8 mouse cellular contexts compared by ENCODE assay signal in the genomic region with DNA sequence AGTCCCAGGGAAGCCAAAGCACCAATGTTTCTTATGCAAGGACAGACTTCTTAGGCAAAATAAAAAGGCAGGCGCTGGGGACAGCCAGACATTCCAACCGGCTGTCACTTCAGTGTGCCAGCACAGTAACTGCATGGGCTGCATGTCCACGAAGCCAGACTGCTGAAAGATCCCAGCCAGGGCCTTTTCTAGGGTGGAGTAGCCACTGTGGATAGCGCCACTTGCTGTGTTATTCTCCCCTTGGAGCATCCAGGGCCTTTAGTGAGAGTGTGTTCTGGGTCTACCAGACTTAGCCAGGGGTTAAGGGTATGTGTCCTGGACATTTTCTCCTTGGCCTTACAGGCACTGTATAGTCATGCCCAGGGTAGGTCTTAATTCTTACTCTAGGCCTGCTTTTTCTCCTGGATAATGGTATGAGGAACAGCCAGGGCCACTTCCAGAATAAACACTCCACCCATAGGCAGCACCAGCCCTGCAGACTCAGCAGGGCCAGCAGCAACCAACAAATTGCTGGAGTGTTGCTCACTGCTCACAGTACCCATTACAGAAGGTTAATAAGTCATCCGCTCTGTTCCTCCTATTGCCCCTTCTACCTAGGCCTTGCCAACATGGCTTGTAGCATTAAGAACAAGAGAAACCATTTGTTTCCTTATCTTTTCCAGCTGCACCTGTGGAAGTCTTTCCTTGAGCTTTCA. TPM values are rescaled to one million over a fixed set of nuclear protein-coding genes. Genes with fewer than 3 reads are reported as not detected.
DNase-seq lines count a peak whose midpoint lies in the region; ATAC-seq and TF ChIP-seq lines count a peak whose summit lies in the region.

No protein-coding gene starts in this region.

- no peaks in the 10 kb centered on the region for H3K36me3 ChIP-seq in ES-E14 (ENCODE audit: control insufficient read depth, insufficient read depth, low read length, poor library complexity, severe bottlenecking)
- H3K36me3 ChIP-seq in embryonic facial prominence, embryonic 13.5 days = peaks cover 14% of the 10 kb centered on the region
- peaks cover 10% of the 10 kb centered on the region for H3K36me3 ChIP-seq in intestine, embryonic 14.5 days (ENCODE audit: control insufficient read depth, insufficient read depth, low read length)
- peaks cover 5% of the 10 kb centered on the region; the same call in 1 of the 2 replicates for H3K36me3 ChIP-seq in lung, embryonic 14.5 days (ENCODE audit: insufficient read depth)

- in situ Hi-C loops in ES-E14 (cut with MboI; ENCODE audit: low sequenced_read_pairs in 2 of 2, unreplicated experiment in 2 of 2) = no loop called here

- H3K27ac ChIP-seq in ES-E14 (ENCODE audit: insufficient read depth, low read depth, low read length, poor library complexity, severe bottlenecking) = peak overlapping the region; percentile 61
- H3K27ac ChIP-seq in embryonic facial prominence, embryonic 13.5 days = peak overlapping the region; percentile 94
- H3K27ac ChIP-seq in intestine, embryonic 14.5 days (ENCODE audit: low read depth) = peak overlapping the region; percentile 84
- H3K27ac ChIP-seq in lung, embryonic 14.5 days (ENCODE audit: low read depth) = peak overlapping the region; percentile 87

- no peak for DNase-seq in ES-E14 (ENCODE audit: low read depth, low spot score)
- DNase-seq in intestine, embryonic 14.5 days (ENCODE audit: low spot score) = peak; percentile 63
- peak; percentile 43 for DNase-seq in lung, embryonic 14.5 days
- peak; percentile 44 for DNase-seq in testis, postnatal 10 days (ENCODE audit: low spot score)
- no peak for DNase-seq in yolk sac, embryonic 10.5 days (ENCODE audit: low spot score)
- no peak for DNase-seq in embryo, embryonic 9.5 days (ENCODE audit: extremely low spot score)
- no peak for DNase-seq in cerebellum, adult 18-20 months

- peak overlapping the region; percentile 1; the same call in 1 of the 2 replicates for H3K9ac ChIP-seq in ES-E14 (ENCODE audit: insufficient read depth, low read depth, low read length, poor library complexity, severe bottlenecking)
- H3K9ac ChIP-seq in embryonic facial prominence, embryonic 13.5 days = no peak overlapping the region
- no peak overlapping the region; the same call in 1 of the 2 replicates for H3K9ac ChIP-seq in intestine, embryonic 14.5 days (ENCODE audit: low read length)
- peak overlapping the region; percentile 27 for H3K9ac ChIP-seq in lung, embryonic 14.5 days

- 69% methylated on average over 5 of the region's 5 CpGs for WGBS in embryonic facial prominence, embryonic 13.5 days
- WGBS in intestine, embryonic 14.5 days = 49% methylated on average over 5 of the region's 5 CpGs
- WGBS in lung, embryonic 14.5 days = 53% methylated on average over 5 of the region's 5 CpGs

- no peak for ATAC-seq in embryonic facial prominence, embryonic 13.5 days (ENCODE audit: insufficient number of reproducible peaks, insufficient read depth, low FRiP score, low TSS enrichment, low read depth)
- no peak for ATAC-seq in intestine, embryonic 14.5 days (replicated peaks; ENCODE audit: low FRiP score, low TSS enrichment, low read depth)
- ATAC-seq in lung, embryonic 14.5 days (ENCODE audit: insufficient read depth) = no peak

- H3K4me1 ChIP-seq in ES-E14 (ENCODE audit: control insufficient read depth in 2 of 2, insufficient read depth in 2 of 2, low read length in 2 of 2, poor library complexity in 1 of 2) = peaks cover 10 to 13% of the 10 kb centered on the region in 2 experiments
- peaks cover 29% of the 10 kb centered on the region for H3K4me1 ChIP-seq in embryonic facial prominence, embryonic 13.5 days
- peaks cover 28% of the 10 kb centered on the region for H3K4me1 ChIP-seq in intestine, embryonic 14.5 days (replicated peaks; ENCODE audit: control insufficient read depth, insufficient read depth, low read length)
- H3K4me1 ChIP-seq in lung, embryonic 14.5 days (ENCODE audit: insufficient read depth) = peaks cover 16% of the 10 kb centered on the region

- peak overlapping the region; percentile 61; the same call in 1 of the 2 replicates for H3K4me2 ChIP-seq in embryonic facial prominence, embryonic 13.5 days
- peak overlapping the region; percentile 58; the same call in 1 of the 2 replicates for H3K4me2 ChIP-seq in intestine, embryonic 14.5 days (ENCODE audit: low read length)
- peak overlapping the region; percentile 63 for H3K4me2 ChIP-seq in lung, embryonic 14.5 days

- no peaks in the 10 kb centered on the region for H3K27me3 ChIP-seq in embryonic facial prominence, embryonic 13.5 days
- no peaks in the 10 kb centered on the region for H3K27me3 ChIP-seq in intestine, embryonic 14.5 days (replicated peaks; ENCODE audit: control insufficient read depth, insufficient read depth, low read length)
- H3K27me3 ChIP-seq in lung, embryonic 14.5 days (ENCODE audit: insufficient read depth, low read length) = no peaks in the 10 kb centered on the region

- no peaks in the 10 kb centered on the region for H3K9me3 ChIP-seq in ES-E14 (ENCODE audit: control insufficient read depth, insufficient read depth, low read depth, low read length)
- no peaks in the 10 kb centered on the region for H3K9me3 ChIP-seq in embryonic facial prominence, embryonic 13.5 days
- no peaks in the 10 kb centered on the region for H3K9me3 ChIP-seq in intestine, embryonic 14.5 days (ENCODE audit: control insufficient read depth, low read length)
- H3K9me3 ChIP-seq in lung, embryonic 14.5 days (ENCODE audit: low read depth, low read length) = no peaks in the 10 kb centered on the region

- no peak for TF ChIP-seq CTCF in lung, embryonic 14.5 days (IDR thresholded peaks at IDR 0.05; ENCODE audit: low read depth)

- no peak overlapping the region for H3K4me3 ChIP-seq in ES-E14 (ENCODE audit: insufficient read depth in 1 of 2, low read depth in 1 of 2, low read length in 2 of 2, poor library complexity in 1 of 2, severe bottlenecking in 1 of 2)
- H3K4me3 ChIP-seq in embryonic facial prominence, embryonic 13.5 days = no peak overlapping the region
- no peak overlapping the region for H3K4me3 ChIP-seq in intestine, embryonic 14.5 days (ENCODE audit: low read depth, low read length)
- no peak overlapping the region for H3K4me3 ChIP-seq in lung, embryonic 14.5 days (ENCODE audit: low read depth, low read length)

TF ChIP-seq in ES-E14, 5 proteins besides CTCF, POLR2A, EP300 and RAD21:
- no peak for TF ChIP-seq CHD2 (IDR thresholded peaks at IDR 0.05; ENCODE audit: low read depth, low read length)
- no peak for TF ChIP-seq ZNF384 (IDR thresholded peaks at IDR 0.05; ENCODE audit: low read depth, low read length)
- TF ChIP-seq ZC3H11A (IDR thresholded peaks at IDR 0.05; ENCODE audit: borderline replicate concordance, low read depth, low read length) = no peak
- TF ChIP-seq HCFC1 (IDR thresholded peaks at IDR 0.05; ENCODE audit: borderline replicate concordance, insufficient read depth, low read length) = no peak
- no peak for TF ChIP-seq MAFK (IDR thresholded peaks at IDR 0.05; ENCODE audit: insufficient read depth, low read depth, low read length)

RNA-seq across cellular contexts. Expression of gene Glis2, which starts 6.8 kb away (rescaled TPM):
- total RNA-seq in ES-E14 (2012; rRNA removed) = 18.2 and 19.6 TPM in 2 replicates
- 25.3 and 31.2 TPM in 2 replicates for polyA plus RNA-seq in embryonic facial prominence, embryonic 13.5 days (2015; fragmentation: Nextera tagmentation; extraction: Ambion mirVana)
- polyA plus RNA-seq in intestine, embryonic 14.5 days (2014; fragmentation: Nextera tagmentation; extraction: Ambion mirVana) = 29.0 and 31.0 TPM in 2 replicates
- polyA plus RNA-seq in lung, embryonic 14.5 days (2014; fragmentation: Nextera tagmentation; extraction: Ambion mirVana) = 24.4 and 29.2 TPM in 2 replicates

RNA-seq across cellular contexts. Expression of gene Tfap4, which starts 28.0 kb away (rescaled TPM):
- total RNA-seq in ES-E14 (2012; rRNA removed) = 15.4 and 19.0 TPM in 2 replicates
- 27.0 and 33.2 TPM in 2 replicates for polyA plus RNA-seq in embryonic facial prominence, embryonic 13.5 days (2015; fragmentation: Nextera tagmentation; extraction: Ambion mirVana)
- 27.6 and 30.0 TPM in 2 replicates for polyA plus RNA-seq in intestine, embryonic 14.5 days (2014; fragmentation: Nextera tagmentation; extraction: Ambion mirVana)
- polyA plus RNA-seq in lung, embryonic 14.5 days (2014; fragmentation: Nextera tagmentation; extraction: Ambion mirVana) = 23.0 and 24.1 TPM in 2 replicates

RNA-seq across cellular contexts. Expression of gene Pam16, which starts 37.1 kb away (rescaled TPM):
- total RNA-seq in ES-E14 (2012; rRNA removed) = 127 and 131 TPM in 2 replicates
- polyA plus RNA-seq in embryonic facial prominence, embryonic 13.5 days (2015; fragmentation: Nextera tagmentation; extraction: Ambion mirVana) = 71.0 and 99.5 TPM in 2 replicates
- polyA plus RNA-seq in intestine, embryonic 14.5 days (2014; fragmentation: Nextera tagmentation; extraction: Ambion mirVana) = 80.5 and 85.9 TPM in 2 replicates
- 81.9 and 86.3 TPM in 2 replicates for polyA plus RNA-seq in lung, embryonic 14.5 days (2014; fragmentation: Nextera tagmentation; extraction: Ambion mirVana)

RNA-seq across cellular contexts. Expression of gene Srl, which starts 46.0 kb away (rescaled TPM):
- total RNA-seq in ES-E14 (2012; rRNA removed) = 24.0 and 28.0 TPM in 2 replicates
- 19.4 and 21.1 TPM in 2 replicates for polyA plus RNA-seq in embryonic facial prominence, embryonic 13.5 days (2015; fragmentation: Nextera tagmentation; extraction: Ambion mirVana)
- 13.1 and 15.3 TPM in 2 replicates for polyA plus RNA-seq in intestine, embryonic 14.5 days (2014; fragmentation: Nextera tagmentation; extraction: Ambion mirVana)
- 18.4 and 20.7 TPM in 2 replicates for polyA plus RNA-seq in lung, embryonic 14.5 days (2014; fragmentation: Nextera tagmentation; extraction: Ambion mirVana)

RNA-seq across cellular contexts. Expression of gene Vasn, which starts 52.1 kb away (rescaled TPM):
- 8.7 and 11.2 TPM in 2 replicates for total RNA-seq in ES-E14 (2012; rRNA removed)
- polyA plus RNA-seq in embryonic facial prominence, embryonic 13.5 days (2015; fragmentation: Nextera tagmentation; extraction: Ambion mirVana) = 29.2 and 30.2 TPM in 2 replicates
- 15.9 and 17.1 TPM in 2 replicates for polyA plus RNA-seq in intestine, embryonic 14.5 days (2014; fragmentation: Nextera tagmentation; extraction: Ambion mirVana)
- 23.1 and 23.5 TPM in 2 replicates for polyA plus RNA-seq in lung, embryonic 14.5 days (2014; fragmentation: Nextera tagmentation; extraction: Ambion mirVana)

Comparison
In these comparisons a context has a peak if more than half of its experiments do, and no peak if none do; other contexts are left out.
1. DNase-seq: peak in intestine, embryonic 14.5 days (single experiment), lung, embryonic 14.5 days (single experiment) and testis, postnatal 10 days (single experiment); none in ES-E14 (single experiment), yolk sac, embryonic 10.5 days (single experiment), embryo, embryonic 9.5 days (single experiment) and cerebellum, adult 18-20 months (0 of 2).
2. H3K9ac ChIP-seq: peak in ES-E14 (single experiment) and lung, embryonic 14.5 days (single experiment); none in embryonic facial prominence, embryonic 13.5 days (single experiment) and intestine, embryonic 14.5 days (single experiment).
3. Peak in every context shown above with its lines, with median percentiles within 50 percentile points of each other: H3K27ac ChIP-seq and H3K4me2 ChIP-seq.